Mouse (Mus musculus) intestine, embryonic 14.5 days (tissue): ENCODE data around the gene Olfr223. TPM values are rescaled to one million over a fixed set of nuclear protein-coding genes. Genes with fewer than 3 reads are reported as not detected.

Experiments used
- ATAC-seq: fragments of 200-750 bp; cut with Nextera tagmentation; replicated peaks from 2 replicates; pipeline ENCODE4 v1.8.0; 2017; ENCODE audit warnings: low read depth, moderate number of reproducible peaks, moderate TSS enrichment, moderate library complexity; ENCODE audit not compliant: low FRiP score, low TSS enrichment
- DNase-seq: peaks from one replicate; pipeline ENCODE4 v3.0.0-alpha.2; 2018; ENCODE audit warnings: low spot score
- H3K27ac ChIP-seq: fragments of 300-500 bp; sonication (generic); 2 replicates; pipeline ENCODE4 v1.5.1; 2014; ENCODE audit warnings: low read depth, mild to moderate bottlenecking, control low read depth
- H3K27me3 ChIP-seq: fragments of 300-500 bp; sonication (generic); replicated peaks from 2 replicates; pipeline ENCODE4 v1.6.1; 2014; ENCODE audit warnings: low read length, control low read depth; ENCODE audit not compliant: control insufficient read depth, insufficient read depth
- H3K36me3 ChIP-seq: fragments of 300-500 bp; sonication (generic); 2 replicates; pipeline ENCODE4 v1.6.1; 2014; ENCODE audit warnings: low read length, control low read depth; ENCODE audit not compliant: control insufficient read depth, insufficient read depth
- H3K4me1 ChIP-seq: fragments of 300-500 bp; sonication (generic); replicated peaks from 2 replicates; pipeline ENCODE4 v1.6.1; 2014; ENCODE audit warnings: low read length, control low read depth, mixed read lengths; ENCODE audit not compliant: control insufficient read depth, insufficient read depth
- H3K4me2 ChIP-seq: fragments of 300-500 bp; sonication (generic); 2 replicates; pipeline ENCODE4 v1.6.1; 2014; ENCODE audit warnings: low read length
- H3K4me3 ChIP-seq: fragments of 300-500 bp; sonication (generic); 2 replicates; pipeline ENCODE4 v1.5.1; 2014; ENCODE audit warnings: low read depth, low read length, control low read depth, mixed read lengths
- H3K9ac ChIP-seq: fragments of 300-500 bp; sonication (generic); 2 replicates; pipeline ENCODE4 v1.6.1; 2014; ENCODE audit warnings: mild to moderate bottlenecking, low read length
- H3K9me3 ChIP-seq: fragments of 300-500 bp; sonication (generic); 2 replicates; pipeline ENCODE4 v1.6.1; 2016; ENCODE audit warnings: low read length, control low read depth; ENCODE audit not compliant: control insufficient read depth
- WGBS: fragments of 180-500 bp; shearing (Covaris S2); extraction: QIAGEN DNeasy Blood & Tissue Kit; methylation state at CpG from one replicate; pipeline ENCODE4 v1.1.7; 2014; 5-methylcytosine and 5-hydroxymethylcytosine counted together
- polyA plus RNA-seq: library from polyadenylated mRNA; unstranded; fragments of >200 nt; fragmentation: Nextera tagmentation; extraction: Ambion mirVana; gene quantifications from 2 replicates; pipeline ENCODE4 v1.2.1, GENCODE M21; 2014

Olfr223 gene
- not detected in 2 replicates for polyA plus RNA-seq

DNA sequence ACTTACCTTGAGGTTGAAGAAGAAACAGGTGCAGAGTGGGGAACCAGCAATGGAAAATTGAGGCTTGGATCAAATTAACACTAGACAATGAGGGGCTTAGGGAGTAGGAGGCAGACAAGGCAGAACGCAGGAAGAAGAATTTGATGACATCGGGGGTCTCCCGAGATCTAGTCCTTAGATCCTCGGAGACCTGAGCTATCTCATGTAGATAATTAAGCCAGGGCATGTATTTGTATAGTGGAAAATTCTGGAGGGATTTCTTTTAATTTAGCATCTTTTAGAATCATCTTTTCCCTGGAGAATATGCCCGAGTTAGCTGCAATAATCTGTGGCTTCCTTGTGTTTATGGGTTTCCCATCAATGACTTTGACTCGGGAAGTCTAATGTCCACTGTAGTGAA is at the start of gene Olfr223:
Gene Olfr223 (minus strand): TSS at position 101 of the 400 bp plus-strand sequence.
- no peak within 1 kb of the TSS for H3K4me3 ChIP-seq
- H3K36me3 ChIP-seq = no peaks in the 10 kb centered on the region
- 82% methylated on average over 6 of the region's 6 CpGs for WGBS
- H3K9ac ChIP-seq = no peak within 1 kb of the TSS
- H3K4me1 ChIP-seq = no peaks in the 10 kb centered on the region
- no peak within 1 kb of the TSS for H3K27ac ChIP-seq
- no peak for ATAC-seq
- no peaks in the 10 kb centered on the region for H3K27me3 ChIP-seq
- DNase-seq = no peak
- H3K4me2 ChIP-seq = no peak within 1 kb of the TSS
- H3K9me3 ChIP-seq = no peaks in the 10 kb centered on the region

GRCm38 (mm10) chr11:59642420-59642819 is 49.3 kb upstream of the Olfr223 start:
- H3K4me1 ChIP-seq = no peaks in the 10 kb centered on the region
- H3K4me2 ChIP-seq = no peak overlapping the region
- no peak overlapping the region for H3K27ac ChIP-seq
- 84% methylated on average over 8 of the region's 8 CpGs for WGBS
- no peaks in the 10 kb centered on the region for H3K9me3 ChIP-seq
- ATAC-seq (no peak), DNase-seq (peak; percentile 46)
- no peaks in the 10 kb centered on the region for H3K27me3 ChIP-seq
- H3K36me3 ChIP-seq = no peaks in the 10 kb centered on the region
- no peak overlapping the region for H3K4me3 ChIP-seq
- H3K9ac ChIP-seq = no peak overlapping the region

DNA sequence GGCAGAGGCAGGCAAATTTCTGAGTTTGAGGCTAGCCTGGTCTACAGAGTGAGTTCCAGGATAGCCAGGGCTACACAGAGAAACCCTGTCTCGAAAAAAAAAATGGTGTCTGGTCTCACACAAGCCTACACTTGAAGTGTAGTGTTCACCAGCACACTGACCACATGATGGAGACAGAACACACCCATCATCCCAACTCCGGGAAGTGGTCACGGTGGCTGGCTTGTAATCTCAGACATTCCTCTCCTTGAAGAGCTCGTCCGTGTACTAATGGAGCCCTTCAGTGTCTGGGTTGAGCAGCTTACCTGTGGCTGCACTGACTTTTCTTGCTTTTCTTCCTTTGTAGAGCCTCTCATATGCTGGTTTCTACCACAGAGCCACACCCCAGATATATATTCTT is 48.1 kb upstream of the Olfr223 start:
- Histone ChIP-seq H3K4me2 (no peak overlapping the region), H3K27ac (no peak overlapping the region), H3K36me3 (no peaks in the 10 kb centered on the region), H3K4me1 (no peaks in the 10 kb centered on the region), H3K9ac (no peak overlapping the region), H3K9me3 (no peaks in the 10 kb centered on the region), H3K27me3 (no peaks in the 10 kb centered on the region), H3K4me3 (no peak overlapping the region)
- no peak for ATAC-seq
- DNase-seq = peak; percentile 48
- 66% methylated on average over 5 of the region's 5 CpGs for WGBS

- WGBS = 61% methylated on average over 4 of the region's 4 CpGs
- 0 out of 2 replicates have a peak, but pooled peaks cover 1% of the 10 kb centered on the region for H3K4me1 ChIP-seq
- no peak for ATAC-seq
- no peak overlapping the region for H3K9ac ChIP-seq
- H3K9me3 ChIP-seq = no peaks in the 10 kb centered on the region
- H3K4me2 ChIP-seq = no peak overlapping the region
- no peak overlapping the region for H3K27ac ChIP-seq
- no peaks in the 10 kb centered on the region for H3K27me3 ChIP-seq
- DNase-seq = peak; percentile 47
- no peaks in the 10 kb centered on the region for H3K36me3 ChIP-seq
- no peak overlapping the region for H3K4me3 ChIP-seq
Measured at GRCm38 (mm10) chr11:59639957-59640643, 47.0 kb upstream of the Olfr223 start.

DNA sequence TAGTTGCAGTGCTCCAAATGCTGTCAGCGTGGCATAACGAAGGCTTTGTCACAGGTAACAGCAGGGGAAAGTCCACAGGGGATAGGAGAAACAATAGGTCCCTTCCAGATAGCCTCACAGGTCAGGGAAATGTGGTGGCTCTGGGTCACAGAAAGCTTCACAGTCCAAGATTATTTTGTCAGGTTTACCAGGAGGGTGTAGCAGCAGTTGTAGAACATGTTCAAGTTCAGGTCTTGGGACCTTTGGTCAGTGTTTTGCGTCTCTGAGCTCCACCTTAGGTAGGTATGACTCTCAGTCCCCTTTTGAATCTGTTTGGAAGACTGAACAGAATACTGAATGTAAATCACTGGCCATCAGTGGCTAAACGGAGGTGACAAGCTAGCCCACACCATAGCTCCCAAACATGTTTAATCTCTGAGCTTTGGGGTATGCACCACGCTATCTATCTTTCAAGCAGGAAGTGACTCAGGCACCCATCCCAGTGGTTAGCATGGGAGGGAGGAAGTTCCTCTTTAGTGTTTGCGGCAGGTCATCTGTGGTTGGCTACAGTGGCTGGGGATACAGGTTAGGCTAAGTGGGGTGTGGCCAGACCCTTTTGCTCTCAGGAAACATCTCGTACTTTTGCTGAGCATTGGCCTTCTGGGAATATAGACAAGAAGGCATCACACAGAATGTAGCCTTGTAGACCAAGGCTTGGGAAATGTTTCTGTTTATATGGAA is 43.8 kb upstream of the Olfr223 start:
- H3K27ac ChIP-seq = no peak overlapping the region
- H3K36me3 ChIP-seq = no peaks in the 10 kb centered on the region
- no peak overlapping the region for H3K9ac ChIP-seq
- no peaks in the 10 kb centered on the region for H3K27me3 ChIP-seq
- DNase-seq (peak; percentile 38), ATAC-seq (no peak)
- H3K4me3 ChIP-seq = no peak overlapping the region
- 71% methylated on average over 7 of the region's 7 CpGs for WGBS
- H3K4me2 ChIP-seq = no peak overlapping the region
- no peaks in the 10 kb centered on the region for H3K9me3 ChIP-seq
- 0 out of 2 replicates have a peak, but pooled peaks cover 3% of the 10 kb centered on the region for H3K4me1 ChIP-seq

DNA sequence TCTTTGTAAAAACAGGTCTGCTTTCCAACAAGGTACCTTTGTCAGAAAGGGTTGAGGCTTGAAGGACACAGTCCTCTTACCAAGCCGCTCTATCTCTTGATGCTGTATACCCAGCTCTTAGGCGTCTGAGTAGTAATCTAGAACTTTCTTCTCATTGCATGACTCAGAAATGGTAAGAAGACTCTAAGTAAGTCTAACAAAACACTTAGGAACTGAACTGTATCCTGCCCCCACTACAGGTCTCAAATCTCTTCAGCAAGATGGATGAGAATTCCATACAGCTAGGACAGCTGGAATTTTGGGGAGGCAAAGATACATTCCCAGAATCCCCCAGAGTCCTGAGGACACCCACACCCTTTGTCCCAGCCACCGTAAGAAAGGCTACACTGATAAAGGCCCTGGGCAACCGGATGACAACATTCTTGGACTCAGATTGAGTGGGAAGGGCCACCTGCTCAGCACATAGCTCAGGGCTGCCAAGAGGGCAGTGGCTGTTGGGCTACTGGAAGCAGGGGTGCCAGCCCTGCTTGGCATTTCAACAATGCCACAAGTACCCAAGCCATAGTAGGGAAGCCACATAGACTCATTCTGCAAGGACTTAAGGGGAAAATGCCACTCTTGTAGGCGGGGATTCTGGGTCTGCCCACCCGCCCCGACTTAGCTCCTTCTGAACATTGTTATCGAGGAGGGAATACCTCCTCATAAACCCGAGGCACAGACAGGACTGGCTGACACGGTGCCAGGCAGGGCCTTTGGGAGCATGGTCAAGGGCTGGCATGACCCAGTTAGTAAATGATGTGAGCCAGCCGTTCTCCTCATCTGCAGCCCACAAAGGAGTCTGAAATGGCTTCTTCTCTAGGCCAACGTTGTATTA is 43.0 kb upstream of the Olfr223 start:
- WGBS = 80% methylated on average over 12 of the region's 12 CpGs
- Histone ChIP-seq H3K4me3 (no peak overlapping the region), H3K4me1 (0 out of 2 replicates have a peak, but pooled peaks cover 3% of the 10 kb centered on the region), H3K4me2 (no peak overlapping the region), H3K27me3 (no peaks in the 10 kb centered on the region), H3K9ac (no peak overlapping the region), H3K36me3 (no peaks in the 10 kb centered on the region), H3K9me3 (no peaks in the 10 kb centered on the region), H3K27ac (no peak overlapping the region)
- ATAC-seq (no peak), DNase-seq (peak; percentile 10)

- H3K4me3 ChIP-seq = no peak overlapping the region
- H3K36me3 ChIP-seq = no peaks in the 10 kb centered on the region
- no peak overlapping the region for H3K27ac ChIP-seq
- ATAC-seq (no peak), DNase-seq (peak; percentile 47)
- H3K4me2 ChIP-seq = no peak overlapping the region
- H3K4me1 ChIP-seq = 0 out of 2 replicates have a peak, but pooled peaks cover 3% of the 10 kb centered on the region
- no peaks in the 10 kb centered on the region for H3K9me3 ChIP-seq
- 66% methylated on average over 9 of the region's 9 CpGs for WGBS
- H3K9ac ChIP-seq = no peak overlapping the region
- no peaks in the 10 kb centered on the region for H3K27me3 ChIP-seq
Measured at GRCm38 (mm10) chr11:59635251-59635795, 42.2 kb upstream of the Olfr223 start.

DNA sequence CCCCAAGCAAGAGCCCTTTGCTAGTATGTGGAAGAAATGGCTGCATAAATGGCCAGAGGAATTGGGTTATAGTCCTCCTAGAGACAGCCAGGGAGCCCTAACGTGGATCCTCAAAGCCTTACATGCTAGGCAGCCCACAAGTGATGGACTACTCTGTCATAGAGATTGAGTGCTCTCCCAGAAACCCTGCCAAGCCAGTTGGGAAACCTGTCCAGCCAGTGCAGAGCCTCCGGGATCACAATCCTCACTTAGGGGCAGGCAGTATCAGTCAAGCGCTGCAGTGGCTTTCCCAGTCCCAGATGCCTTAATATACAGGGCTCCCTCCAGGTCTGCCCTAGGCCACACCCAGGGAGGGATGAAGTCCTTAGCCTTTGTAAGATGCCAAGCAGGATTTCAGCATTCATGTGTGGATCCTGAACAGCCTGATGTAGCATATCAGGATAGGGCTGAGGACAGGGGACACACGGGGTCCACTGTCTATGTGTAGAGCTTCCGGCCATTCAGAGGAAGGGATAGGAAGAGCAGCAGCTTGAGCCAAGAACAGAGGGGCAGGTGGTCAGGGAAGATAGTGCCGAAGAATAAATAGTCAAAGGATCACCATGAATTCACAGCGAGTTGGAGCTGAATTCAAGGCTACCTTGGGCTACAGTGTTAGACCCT is 41.0 kb upstream of the Olfr223 start:
- DNase-seq (peak; percentile 55), ATAC-seq (no peak)
- no peaks in the 10 kb centered on the region for H3K9me3 ChIP-seq
- no peak overlapping the region for H3K9ac ChIP-seq
- H3K4me1 ChIP-seq = 0 out of 2 replicates have a peak, but pooled peaks cover 3% of the 10 kb centered on the region
- 70% methylated on average over 7 of the region's 7 CpGs for WGBS
- H3K36me3 ChIP-seq = no peaks in the 10 kb centered on the region
- H3K4me3 ChIP-seq = no peak overlapping the region
- no peak overlapping the region for H3K4me2 ChIP-seq
- no peaks in the 10 kb centered on the region for H3K27me3 ChIP-seq
- no peak overlapping the region for H3K27ac ChIP-seq
